Mouse (Mus musculus): ENCODE measurements at regions not wholly inside any gene's neighbourhood (a gene's known extent, or its start where the extent isn't known, plus 50 kb on each side); places are given as distances from the start of the nearest gene placed in this dataset.

DNA sequence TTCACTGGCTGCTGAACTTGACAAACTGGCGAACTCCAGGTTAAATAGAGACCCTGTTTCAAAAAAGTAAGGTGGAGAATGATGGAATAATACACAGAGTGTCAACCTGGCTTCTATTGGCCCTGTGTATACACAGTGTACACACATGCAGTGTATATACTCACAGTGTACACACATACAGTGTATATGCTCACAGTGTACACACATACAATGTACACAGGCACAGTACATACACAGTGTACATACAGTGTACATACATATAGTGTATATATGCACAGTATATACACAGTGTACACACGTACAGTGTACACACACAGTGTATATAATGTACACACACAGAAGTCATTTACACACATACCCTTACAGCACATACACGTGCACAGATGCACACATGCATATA lies 52.4 kb upstream of the Aldh1b1 start:
- ATAC-seq (ENCODE audit: poor library complexity, severe bottlenecking): no peak

DNA sequence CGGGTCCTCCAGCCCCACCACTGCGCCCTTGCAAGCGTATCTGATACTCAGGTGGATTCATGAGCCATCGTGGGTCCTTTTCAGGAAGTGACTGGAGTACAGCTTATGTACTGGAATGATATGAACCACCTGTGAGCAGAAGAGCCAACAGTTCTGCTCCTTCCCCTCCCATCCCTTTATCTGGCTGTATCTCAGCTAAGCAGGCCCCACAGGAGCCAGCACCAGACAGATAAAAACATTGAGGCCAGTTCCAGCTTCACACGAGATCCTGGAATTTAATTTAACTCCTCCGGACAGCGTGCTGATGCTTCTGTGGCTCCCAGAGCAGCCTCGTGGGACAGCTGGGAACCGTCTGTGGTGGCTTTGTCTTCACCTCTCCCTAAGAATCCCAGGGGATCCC lies 53.1 kb upstream of the Aldh1b1 start:
- ATAC-seq (ENCODE audit: poor library complexity, severe bottlenecking): no peak

DNA sequence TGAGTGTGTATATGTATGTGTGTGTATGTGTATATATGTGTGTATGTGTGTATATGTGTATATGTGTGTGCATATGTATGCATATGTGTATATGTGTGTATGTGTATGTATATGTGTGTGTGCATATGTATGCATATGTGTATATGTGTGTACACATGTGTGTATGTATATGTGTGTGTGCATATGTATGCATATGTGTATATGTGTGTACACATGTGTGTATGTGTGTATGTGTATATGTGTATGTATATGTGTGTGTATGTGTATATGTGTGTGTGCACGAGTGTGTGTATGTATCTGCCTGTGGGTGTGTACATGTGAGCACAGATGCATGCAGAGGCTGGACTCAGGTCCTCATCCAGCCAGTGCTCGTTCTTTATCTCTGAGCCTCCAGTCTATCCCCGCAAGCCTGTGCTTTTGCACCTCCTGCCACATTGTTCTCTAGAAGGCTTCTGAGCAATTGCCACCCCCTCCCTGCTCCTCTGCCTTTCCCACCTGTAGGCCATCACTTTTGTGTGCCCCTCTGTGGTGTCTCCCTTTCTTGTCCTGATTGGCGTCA lies 53.9 kb upstream of the Aldh1b1 start:
- ATAC-seq (ENCODE audit: poor library complexity, severe bottlenecking): no peak

DNA sequence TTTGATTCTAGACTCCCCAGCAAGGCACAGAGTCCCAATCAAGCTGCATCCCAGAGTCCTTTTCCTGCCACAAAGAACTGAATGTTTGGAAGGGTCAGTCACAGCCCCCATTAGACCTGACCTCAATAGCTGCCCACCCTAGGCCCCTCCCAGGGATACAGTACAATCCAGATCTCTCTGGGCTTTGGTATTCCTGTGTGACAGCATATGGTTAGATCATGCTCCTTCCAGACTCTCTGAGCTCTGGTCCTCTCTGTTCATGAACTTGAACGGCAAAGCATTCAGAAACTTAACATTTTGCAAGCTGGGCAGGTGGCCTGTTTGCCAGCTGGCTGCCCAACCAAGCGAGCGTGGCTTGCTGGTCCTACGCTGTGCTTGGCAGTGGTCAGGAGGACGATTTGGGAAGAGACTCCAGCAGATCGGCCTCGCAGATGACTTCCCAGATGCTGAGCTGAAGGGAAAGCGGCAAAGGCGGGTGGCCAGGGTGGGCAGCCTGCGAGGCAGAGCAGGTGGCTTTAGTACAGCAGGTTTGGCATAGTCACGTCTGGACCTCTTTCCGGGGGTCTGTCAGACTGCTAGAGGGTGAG lies 58.0 kb upstream of the Aldh1b1 start:
- no peak for ATAC-seq (ENCODE audit: poor library complexity, severe bottlenecking)

DNA sequence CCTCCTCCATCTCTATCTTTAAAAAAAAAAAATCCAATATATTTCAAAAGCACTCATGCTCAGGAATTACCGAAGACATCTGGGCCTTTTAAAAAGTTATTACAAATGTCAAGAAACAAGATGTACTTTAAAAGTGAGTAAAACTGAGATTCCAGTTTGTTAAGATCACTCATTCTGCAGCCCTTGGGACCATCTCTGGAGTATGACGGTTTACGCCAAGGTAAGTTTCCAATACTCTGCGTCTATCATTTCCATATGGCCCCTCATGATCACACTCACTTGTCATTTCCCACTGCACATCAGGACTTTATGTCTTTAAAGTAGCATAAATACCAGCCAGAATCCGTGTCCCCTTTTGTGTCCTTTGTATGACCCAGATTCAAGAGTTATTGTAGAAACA lies 58.5 kb upstream of the Aldh1b1 start:
- ATAC-seq (ENCODE audit: poor library complexity, severe bottlenecking): no peak

DNA sequence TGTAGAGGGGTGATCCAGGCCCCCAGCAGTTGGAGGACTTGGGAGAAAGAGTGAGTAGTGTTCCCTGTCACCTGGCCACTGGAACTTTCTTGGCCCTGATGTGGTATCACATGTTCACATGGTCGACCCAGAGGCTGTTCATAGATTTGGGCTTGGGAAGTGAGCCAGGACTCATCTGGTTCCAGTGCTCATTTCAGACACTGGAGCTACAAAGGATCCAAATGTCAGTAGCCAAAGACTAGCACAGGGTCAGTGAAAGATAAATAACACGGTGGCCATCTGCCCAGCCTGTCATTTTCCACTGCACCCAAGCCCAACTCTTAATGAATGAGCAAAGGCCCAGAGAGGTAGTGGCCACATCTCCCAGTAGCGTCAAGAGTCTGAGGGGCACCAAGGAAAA lies 59.1 kb upstream of the Aldh1b1 start:
- no peak for ATAC-seq (ENCODE audit: poor library complexity, severe bottlenecking)

DNA sequence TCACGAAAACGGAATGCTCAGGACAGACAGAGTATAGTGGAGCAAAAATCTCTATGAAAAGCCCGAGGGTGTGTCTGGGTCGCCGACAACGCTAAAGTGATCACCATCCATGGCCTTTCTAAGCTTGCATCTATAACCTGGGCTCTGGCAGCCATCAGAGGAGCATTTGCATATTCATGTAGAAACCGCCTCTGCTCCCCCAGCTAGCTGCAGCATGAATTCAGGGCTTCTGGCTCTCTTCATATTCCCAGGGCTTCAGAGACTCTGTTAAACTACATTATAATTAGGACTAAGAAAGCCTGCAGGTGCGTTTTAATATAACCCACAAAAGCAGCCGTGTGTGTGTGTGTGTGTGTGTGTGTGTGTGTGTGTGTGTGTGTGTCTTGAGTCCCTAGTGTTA lies 59.7 kb upstream of the Aldh1b1 start:
- no peak for ATAC-seq (ENCODE audit: poor library complexity, severe bottlenecking)

DNA sequence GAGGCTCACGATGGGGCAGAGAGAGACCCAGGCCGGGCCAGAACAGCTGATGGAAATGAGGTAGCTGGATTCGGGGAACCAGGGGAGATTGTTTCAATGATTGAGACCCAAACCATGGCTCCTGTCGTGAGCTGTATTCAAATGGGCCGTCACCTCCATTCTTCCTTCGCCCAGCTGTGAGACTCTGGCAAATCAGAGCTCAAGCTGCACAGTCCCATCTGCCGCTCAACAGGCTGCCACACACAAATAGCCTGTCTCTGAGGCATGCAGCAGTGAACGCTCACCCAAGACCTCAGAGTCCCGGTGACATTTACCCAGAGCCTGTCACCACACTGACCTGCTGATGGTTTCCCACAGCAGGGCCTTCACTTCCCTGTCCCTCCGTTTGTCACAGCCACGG lies 60.1 kb upstream of the Aldh1b1 start:
- ATAC-seq (ENCODE audit: poor library complexity, severe bottlenecking): no peak

DNA sequence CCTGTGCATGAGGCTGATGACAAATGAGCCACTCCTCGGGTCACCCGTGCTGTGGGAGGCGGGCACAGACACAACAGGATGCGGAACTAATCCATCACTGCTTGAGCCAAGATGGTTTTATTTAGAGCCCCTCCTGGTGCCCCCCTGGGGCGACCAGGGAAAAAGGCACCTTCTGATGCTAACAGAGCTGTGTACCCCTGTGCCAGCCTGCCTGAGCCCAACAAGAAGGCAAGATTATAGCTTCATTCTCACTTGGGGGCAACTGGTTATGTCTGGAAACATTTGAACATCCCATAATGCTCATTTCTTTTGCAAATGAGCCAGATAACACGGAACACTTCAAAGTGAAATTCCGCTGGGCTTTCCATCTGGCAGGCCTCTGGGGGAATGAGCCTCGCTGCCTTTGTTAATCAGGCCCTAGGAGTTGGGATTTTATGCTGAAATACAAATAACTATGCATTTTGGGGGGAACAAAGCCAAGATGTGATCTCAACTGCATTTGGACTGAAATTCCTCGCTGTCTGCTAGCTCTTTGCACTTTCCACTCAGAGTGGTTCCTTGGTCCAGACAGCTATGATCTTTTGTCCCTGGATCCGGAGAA lies 62.5 kb upstream of the Aldh1b1 start:
- ATAC-seq (ENCODE audit: poor library complexity, severe bottlenecking): no peak

DNA sequence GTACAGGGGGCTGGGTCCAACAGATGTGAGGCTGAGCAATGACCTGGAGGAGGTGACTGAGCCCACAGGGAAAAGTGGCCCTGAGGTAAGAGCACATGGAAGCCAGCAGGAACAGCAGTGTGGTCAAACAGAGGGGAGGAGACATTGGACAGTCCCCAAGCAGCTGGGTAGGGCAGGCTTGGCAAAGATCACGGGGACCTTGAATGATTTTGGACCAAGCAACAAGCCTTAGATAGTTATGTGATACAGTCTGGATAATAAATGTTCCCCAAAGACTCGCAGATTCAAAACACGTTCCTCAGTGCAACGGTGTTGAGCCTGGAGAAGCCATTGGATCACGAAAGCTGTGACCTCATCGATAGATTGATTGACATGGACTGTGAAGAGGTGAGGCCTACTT lies 64.8 kb upstream of the Aldh1b1 start:
- ATAC-seq (ENCODE audit: poor library complexity, severe bottlenecking): no peak

DNA sequence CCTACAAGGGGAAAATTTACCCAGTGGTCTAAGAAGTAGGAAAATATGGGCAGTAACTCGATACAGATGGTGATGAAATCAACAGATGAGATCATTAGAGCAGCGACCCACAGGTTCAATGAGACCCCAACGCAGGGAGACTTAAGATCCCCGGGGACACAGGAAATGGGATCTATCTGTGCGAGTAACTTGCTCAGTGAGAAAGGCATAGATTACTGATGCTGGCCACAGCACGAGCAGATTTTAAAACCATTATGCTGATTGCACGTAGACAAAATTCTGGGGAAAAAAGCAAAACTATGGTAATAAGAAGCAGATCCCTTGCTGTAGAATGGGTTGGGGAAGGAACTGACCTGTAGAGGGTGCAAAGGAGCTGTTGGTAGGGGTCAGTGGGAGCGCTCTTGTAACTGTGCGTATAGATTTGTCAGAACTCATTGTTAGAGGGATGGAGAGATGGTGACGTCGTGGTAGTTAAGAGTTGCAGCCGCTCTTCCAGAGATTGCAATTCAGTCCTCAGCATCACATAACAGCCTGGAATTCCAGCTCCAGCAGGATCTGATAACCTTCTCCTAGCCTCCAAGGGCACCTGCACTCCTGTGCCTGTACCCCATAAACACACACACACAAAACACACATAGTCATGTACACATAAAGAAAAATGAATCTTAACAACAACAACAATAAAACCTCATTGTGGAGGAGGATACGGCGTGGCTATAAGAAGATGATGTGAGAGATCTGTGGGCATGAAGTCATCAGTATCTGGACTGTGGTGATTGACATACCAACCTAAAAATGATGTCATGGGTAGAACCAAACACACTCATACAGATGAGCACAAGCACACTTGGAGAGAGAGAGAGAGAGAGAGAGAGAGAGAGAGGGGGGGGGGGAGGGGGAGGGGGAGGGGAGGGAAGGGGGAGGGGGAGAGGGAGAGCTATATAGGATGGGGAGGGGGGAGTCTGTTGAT lies 67.7 kb upstream of the Aldh1b1 start:
- no peak for ATAC-seq (ENCODE audit: poor library complexity, severe bottlenecking)

DNA sequence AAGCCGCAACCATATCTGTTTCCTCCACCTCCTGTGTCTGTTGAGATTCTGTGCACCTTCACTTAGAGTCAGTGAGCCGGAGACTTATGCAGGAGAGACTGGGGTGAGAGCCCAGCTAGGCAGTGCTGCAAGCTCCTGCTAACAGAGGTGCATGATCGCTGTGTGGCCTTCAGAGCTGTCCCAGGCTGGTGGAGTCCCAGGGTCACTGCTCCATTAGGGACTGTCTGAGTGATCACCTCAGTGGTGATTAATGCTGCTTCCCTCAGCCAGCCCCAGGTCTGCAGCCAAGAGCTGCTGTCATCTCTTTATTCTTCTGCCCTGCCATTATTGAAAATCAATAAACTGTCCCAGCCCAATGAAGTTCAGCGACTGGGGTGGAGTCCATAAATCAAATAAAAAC lies 69.0 kb upstream of the Aldh1b1 start:
- ATAC-seq (ENCODE audit: poor library complexity, severe bottlenecking): no peak

DNA sequence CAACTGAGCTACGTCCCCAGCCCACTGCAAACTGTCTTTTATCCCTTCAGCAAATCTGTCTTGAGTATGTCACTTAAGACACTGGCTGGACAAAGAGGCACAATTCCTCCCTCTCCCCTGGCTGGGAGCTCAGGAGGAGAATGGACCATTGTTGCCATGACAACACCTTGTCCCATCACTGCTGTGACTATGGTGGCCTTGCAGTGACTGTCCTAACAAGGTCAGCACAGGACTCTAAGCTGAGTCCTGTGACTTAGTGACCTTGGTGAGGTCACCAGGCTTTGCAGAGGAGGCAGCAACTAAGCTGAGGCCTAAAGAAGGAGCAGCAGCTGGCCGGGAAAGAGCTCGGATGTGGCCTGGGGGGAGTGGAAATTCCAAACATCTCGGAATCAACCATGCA lies 70.0 kb upstream of the Aldh1b1 start:
- ATAC-seq (ENCODE audit: poor library complexity, severe bottlenecking): no peak

DNA sequence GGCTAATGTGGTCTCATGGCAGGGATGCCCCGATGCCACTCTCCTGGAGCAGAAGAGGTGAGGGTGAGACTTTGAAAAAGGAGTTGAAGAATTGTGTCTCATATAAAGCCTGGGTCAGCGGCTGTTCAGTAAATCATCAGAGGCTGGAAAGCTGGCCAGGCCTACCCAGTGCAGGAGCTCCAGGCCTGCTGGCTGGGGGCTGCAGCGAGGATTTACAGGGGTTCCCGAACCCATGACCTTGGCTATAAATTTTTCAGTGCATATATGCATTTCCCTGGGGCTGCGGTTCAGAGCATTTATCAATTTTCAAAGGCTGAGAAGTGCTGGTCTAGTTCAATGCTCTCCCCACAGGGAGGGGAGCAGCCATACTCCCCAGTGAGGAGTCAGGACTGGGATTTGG lies 70.9 kb upstream of the Aldh1b1 start:
- no peak for ATAC-seq (ENCODE audit: poor library complexity, severe bottlenecking)

DNA sequence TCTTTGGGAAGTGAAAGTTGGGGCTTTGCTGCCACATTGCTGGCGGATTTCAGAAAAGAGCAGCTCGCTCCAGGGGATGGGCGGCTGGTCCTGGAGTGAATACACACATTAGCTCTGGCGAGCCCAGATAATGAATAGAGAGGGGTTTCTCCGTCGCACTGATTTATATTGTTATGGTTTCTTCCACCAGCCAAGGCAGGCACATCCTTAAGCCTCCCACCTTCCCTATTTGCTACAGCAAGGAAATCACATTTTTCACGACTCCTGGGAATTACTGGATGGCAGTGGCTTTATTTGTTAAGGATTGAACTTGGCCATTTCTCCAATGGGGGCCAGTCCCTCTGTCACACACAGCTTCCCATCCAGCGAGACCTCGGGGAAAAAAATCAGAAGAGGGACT lies 71.3 kb upstream of the Aldh1b1 start:
- ATAC-seq (ENCODE audit: poor library complexity, severe bottlenecking): no peak

DNA sequence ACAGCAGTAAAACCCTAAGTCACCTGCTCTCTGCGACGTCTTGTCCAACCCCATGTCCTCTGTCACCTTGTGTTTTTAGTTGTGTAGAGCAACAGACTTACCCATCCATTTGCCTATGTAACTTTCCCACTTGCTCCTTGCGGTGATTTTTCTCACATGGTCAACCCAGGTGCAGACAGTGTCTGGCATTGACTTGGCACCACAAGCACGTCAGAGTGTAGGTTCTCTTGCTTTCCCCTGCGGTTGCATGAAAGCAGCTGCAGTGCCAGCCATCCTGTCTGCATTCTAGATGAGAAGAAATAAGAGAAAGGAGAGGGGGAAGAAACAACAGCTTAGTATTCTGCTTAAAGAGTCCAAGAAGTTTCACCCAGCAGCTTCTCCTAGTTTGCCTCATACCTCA lies 72.0 kb upstream of the Aldh1b1 start:
- ATAC-seq (ENCODE audit: poor library complexity, severe bottlenecking): no peak

DNA sequence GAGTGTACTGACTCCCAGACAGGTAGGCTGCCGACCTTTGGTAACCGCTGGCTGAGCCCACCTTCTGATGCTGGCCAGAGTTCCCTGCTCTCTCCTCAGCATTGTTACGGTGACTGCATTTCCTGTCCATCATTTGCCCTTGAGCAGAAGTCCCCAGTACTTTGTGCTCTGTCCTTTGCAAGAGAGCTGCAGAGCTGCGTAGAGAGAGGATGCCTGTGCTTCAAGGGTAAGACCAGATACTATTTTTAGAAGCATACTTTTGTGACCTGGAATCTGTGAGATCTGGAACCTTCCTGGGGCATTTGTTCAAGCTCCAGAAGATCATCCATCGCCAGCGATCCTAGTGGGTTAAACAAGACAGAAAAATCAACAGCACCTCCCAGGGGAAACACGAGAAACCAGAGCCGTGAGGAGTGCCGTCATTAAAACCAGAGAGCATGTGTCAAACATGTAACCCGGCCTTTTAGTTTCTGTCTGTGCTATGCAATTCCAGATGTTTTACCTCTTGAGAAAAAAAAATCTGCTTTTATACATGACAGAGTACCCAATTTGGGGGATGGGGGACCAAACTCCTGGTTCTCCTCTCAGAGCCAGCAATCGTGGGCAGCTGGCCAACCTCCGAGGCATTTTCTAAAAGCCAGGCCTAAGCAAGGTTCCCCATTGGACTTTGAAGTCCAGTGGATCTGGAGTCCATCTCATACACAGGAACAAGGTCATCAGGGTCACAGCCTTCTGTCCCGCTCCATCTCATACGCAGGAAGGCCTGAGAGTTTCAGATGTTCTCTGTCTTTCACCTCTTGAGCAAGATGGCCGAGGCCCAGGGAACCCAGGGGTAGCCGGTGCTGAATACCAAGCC lies 73.5 kb upstream of the Aldh1b1 start:
- ATAC-seq (ENCODE audit: poor library complexity, severe bottlenecking): no peak

DNA sequence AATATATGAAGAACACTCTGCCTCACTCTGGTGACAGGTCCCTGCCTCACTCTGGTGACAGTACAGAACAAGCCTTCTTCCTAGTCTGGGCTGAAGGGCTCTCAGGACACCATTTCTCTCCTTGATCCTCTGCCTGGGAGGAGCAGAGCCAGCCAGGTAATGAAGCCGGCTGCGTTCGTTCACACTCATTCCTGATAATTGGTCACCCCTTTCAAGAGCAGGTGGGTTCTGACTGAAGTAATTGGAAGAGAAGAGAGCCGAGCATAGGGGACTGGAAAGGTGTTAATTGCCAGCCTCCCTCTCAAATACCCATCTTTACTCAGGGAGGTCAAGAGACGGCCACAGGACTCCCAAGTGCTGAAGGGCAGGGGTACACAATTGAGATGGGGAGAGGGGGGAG lies 78.5 kb upstream of the Aldh1b1 start:
- no peak for ATAC-seq (ENCODE audit: poor library complexity, severe bottlenecking)

DNA sequence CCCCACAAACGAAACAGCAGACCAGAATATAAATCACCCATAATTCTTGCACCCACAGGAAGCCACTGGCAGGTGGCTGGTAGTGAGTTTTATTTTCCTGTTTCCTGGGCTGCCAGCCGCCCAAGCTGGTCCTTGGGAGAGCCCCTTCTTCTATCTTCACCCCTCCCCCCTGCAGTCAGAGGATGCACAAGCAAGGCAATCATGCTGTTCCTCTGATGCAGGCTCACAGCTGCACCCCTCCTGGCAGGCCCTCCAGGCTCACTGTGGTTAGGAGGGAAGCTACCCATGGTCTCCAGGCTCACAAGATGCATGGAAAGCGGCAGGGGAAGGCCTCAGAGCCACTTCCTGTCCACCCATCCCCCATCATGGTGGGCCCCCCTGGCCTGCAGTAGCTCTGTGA lies 79.3 kb upstream of the Aldh1b1 start:
- no peak for ATAC-seq (ENCODE audit: poor library complexity, severe bottlenecking)

DNA sequence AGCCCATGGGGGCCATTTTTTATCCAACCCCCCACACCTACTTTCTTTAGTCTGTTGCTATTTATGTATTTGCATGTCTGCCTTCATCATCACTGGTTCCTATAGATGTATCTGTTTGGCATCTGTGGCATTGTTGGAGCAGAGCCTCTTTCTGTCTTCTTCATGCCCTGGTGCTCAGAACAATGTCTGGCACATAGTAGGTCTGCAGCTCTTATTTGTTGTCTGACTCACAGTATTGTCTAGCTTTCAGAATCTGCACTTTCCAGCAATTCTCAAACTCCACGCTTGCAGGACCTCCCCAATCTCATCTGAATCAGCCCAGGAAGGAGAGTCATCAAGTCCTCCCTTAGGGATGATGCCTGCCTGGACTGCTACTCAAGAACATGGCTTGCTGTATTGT lies 82.9 kb upstream of the Aldh1b1 start:
- no peak for ATAC-seq (ENCODE audit: poor library complexity, severe bottlenecking)
